Mouse (Mus musculus) A20 (cell line): ENCODE data around the gene Etv5.

Source experiments
- DNase-seq: peaks from one replicate; pipeline ENCODE4 v3.0.0-alpha.2; 2011; ENCODE audit warnings: low read depth, low spot score

Gene Etv5

GRCm38 (mm10) chr16:22348478-22349270 lies 90.8 kb downstream of the Etv5 start:
- DNase-seq, result peak; percentile 21

- no peak for DNase-seq
Observed at GRCm38 (mm10) chr16:22348014-22348413, 91.5 kb downstream of the Etv5 start.

GRCm38 (mm10) chr16:22341236-22341671 lies 98.3 kb downstream of the Etv5 start:
- DNase-seq, result no peak

- no peak for DNase-seq
Observed at GRCm38 (mm10) chr16:22335781-22336180, 103.7 kb downstream of the Etv5 start.
